Mouse (Mus musculus): ENCODE measurements at regions not wholly inside any gene's neighbourhood (a gene's known extent, or its start where the extent isn't known, plus 50 kb on each side); places are given as distances from the start of the nearest gene placed in this dataset.
A peak's percentile ranks its signal among the peaks of the same experiment; 100 is the strongest.

GRCm38 (mm10) chr8:50802938-50803337 lies 1959.2 kb upstream of the Tenm3 start:
- Histone ChIP-seq H3K27me3 (no peaks in the 10 kb centered on the region), H3K4me2 (no peak overlapping the region), H3K27ac (no peak overlapping the region), H3K9ac (no peak overlapping the region), H3K9me3 (no peaks in the 10 kb centered on the region), H3K36me3 (replicated peaks) (no peaks in the 10 kb centered on the region), H3K4me1 (no peaks in the 10 kb centered on the region), H3K4me3 (replicated peaks) (no peak overlapping the region)
- 75% methylated on average over 4 of the region's 4 CpGs for WGBS
- 0 out of 2 replicates have a peak, but pooled peaks have one; percentile 39 for ATAC-seq (ENCODE audit: low FRiP score)

GRCm38 (mm10) chr8:50787441-50787840 lies 1943.7 kb upstream of the Tenm3 start:
- H3K4me3 ChIP-seq (replicated peaks): no peak overlapping the region
- H3K9me3 ChIP-seq: no peaks in the 10 kb centered on the region
- no peaks in the 10 kb centered on the region for H3K4me1 ChIP-seq
- H3K27me3 ChIP-seq: no peaks in the 10 kb centered on the region
- no peak overlapping the region for H3K27ac ChIP-seq
- H3K4me2 ChIP-seq: no peak overlapping the region
- no peak for ATAC-seq (ENCODE audit: low FRiP score)
- no peaks in the 10 kb centered on the region for H3K36me3 ChIP-seq (replicated peaks)
- no peak overlapping the region for H3K9ac ChIP-seq

- WGBS: 89% methylated on average over 4 of the region's 4 CpGs
- H3K27me3 ChIP-seq: no peaks in the 10 kb centered on the region
- no peak overlapping the region for H3K4me2 ChIP-seq
- no peaks in the 10 kb centered on the region for H3K36me3 ChIP-seq (replicated peaks)
- ATAC-seq (ENCODE audit: low FRiP score): no peak
- no peak overlapping the region for H3K4me3 ChIP-seq (replicated peaks)
- no peak overlapping the region for H3K9ac ChIP-seq
- no peaks in the 10 kb centered on the region for H3K9me3 ChIP-seq
- no peak overlapping the region for H3K27ac ChIP-seq
- H3K4me1 ChIP-seq: no peaks in the 10 kb centered on the region
Observed at GRCm38 (mm10) chr8:50770671-50771070, 1926.9 kb upstream of the Tenm3 start.

Data from forebrain, embryonic 12.5 days (tissue).